Mouse (Mus musculus) mesoderm, embryonic 11.5 days (tissue): Measurements from ENCODE around the gene Tmem123.

Source experiments
- DNase-seq: peaks from one replicate; pipeline ENCODE4 v3.0.0-alpha.2; 2012; ENCODE audit warnings: low read depth, low spot score

The Tmem123 gene

GRCm38 (mm10) chr9:7763614-7764300, at the start of gene Tmem123:
Gene Tmem123, plus strand, starts transcription at chr9:7764041.
- DNase-seq, result peak; percentile 99

GRCm38 (mm10) chr9:7714062-7714907, 49.6 kb upstream of the Tmem123 start:
- DNase-seq, result peak; percentile 64

GRCm38 (mm10) chr9:7714908-7715175, 49.0 kb upstream of the Tmem123 start:
- no peak for DNase-seq

- no peak for DNase-seq
Measured at GRCm38 (mm10) chr9:7721543-7721942, 42.3 kb upstream of the Tmem123 start.

GRCm38 (mm10) chr9:7728997-7729396, 34.8 kb upstream of the Tmem123 start:
- DNase-seq, result no peak

- no peak for DNase-seq
Measured at GRCm38 (mm10) chr9:7742696-7743095, 21.1 kb upstream of the Tmem123 start.

- DNase-seq, result no peak
Measured at GRCm38 (mm10) chr9:7744156-7744555, 19.7 kb upstream of the Tmem123 start.

GRCm38 (mm10) chr9:7748881-7749280, 15.0 kb upstream of the Tmem123 start:
- DNase-seq, result no peak

- DNase-seq, result no peak
Measured at GRCm38 (mm10) chr9:7749537-7749936, 14.3 kb upstream of the Tmem123 start.

- DNase-seq, result no peak
Measured at GRCm38 (mm10) chr9:7755889-7756423, 7.9 kb upstream of the Tmem123 start.

GRCm38 (mm10) chr9:7761906-7762455, 1.9 kb upstream of the Tmem123 start:
- no peak for DNase-seq

- DNase-seq, result no peak
Measured at GRCm38 (mm10) chr9:7762741-7763140, 1.1 kb upstream of the Tmem123 start.

GRCm38 (mm10) chr9:7764463-7764871, 626 bp downstream of the Tmem123 start:
- DNase-seq, result peak; percentile 67

- DNase-seq, result no peak
Measured at GRCm38 (mm10) chr9:7765236-7765635, 1.4 kb downstream of the Tmem123 start.

GRCm38 (mm10) chr9:7766582-7766981, 2.7 kb downstream of the Tmem123 start:
- no peak for DNase-seq

GRCm38 (mm10) chr9:7767526-7767925, 3.7 kb downstream of the Tmem123 start:
- DNase-seq, result peak; percentile 25

- no peak for DNase-seq
Measured at GRCm38 (mm10) chr9:7769081-7769480, 5.2 kb downstream of the Tmem123 start.

GRCm38 (mm10) chr9:7769491-7769890, 5.7 kb downstream of the Tmem123 start:
- DNase-seq, result no peak

- DNase-seq, result no peak
Measured at GRCm38 (mm10) chr9:7772361-7772760, 8.5 kb downstream of the Tmem123 start.

GRCm38 (mm10) chr9:7772773-7773454, 9.1 kb downstream of the Tmem123 start:
- no peak for DNase-seq

GRCm38 (mm10) chr9:7773686-7774085, 9.8 kb downstream of the Tmem123 start:
- no peak for DNase-seq

- DNase-seq, result no peak
Measured at GRCm38 (mm10) chr9:7774538-7774937, 10.7 kb downstream of the Tmem123 start.
